Mouse (Mus musculus) gastrocnemius, adult 8-10 months (tissue): ENCODE results near the gene Asl. TPM values are rescaled to one million over a fixed set of nuclear protein-coding genes. Genes with fewer than 3 reads are reported as not detected.

Experiments used
- DNase-seq, 2 experiments: peaks; one replicate each; pipeline ENCODE4 v3.0.0; 2022; ENCODE audit warnings: low spot score in 2 of 2
- total RNA-seq, 4 experiments: library from RNA; stranded (reverse); gene quantifications; 2 replicates each; pipeline ENCODE4 v1.2.4; 2022

Gene Asl
- total RNA-seq: 10 to 100 TPM in 3 of 4 experiments, 1 to 10 TPM in 1; 8.4 to 16.5 (median 11.7) TPM

DNA sequence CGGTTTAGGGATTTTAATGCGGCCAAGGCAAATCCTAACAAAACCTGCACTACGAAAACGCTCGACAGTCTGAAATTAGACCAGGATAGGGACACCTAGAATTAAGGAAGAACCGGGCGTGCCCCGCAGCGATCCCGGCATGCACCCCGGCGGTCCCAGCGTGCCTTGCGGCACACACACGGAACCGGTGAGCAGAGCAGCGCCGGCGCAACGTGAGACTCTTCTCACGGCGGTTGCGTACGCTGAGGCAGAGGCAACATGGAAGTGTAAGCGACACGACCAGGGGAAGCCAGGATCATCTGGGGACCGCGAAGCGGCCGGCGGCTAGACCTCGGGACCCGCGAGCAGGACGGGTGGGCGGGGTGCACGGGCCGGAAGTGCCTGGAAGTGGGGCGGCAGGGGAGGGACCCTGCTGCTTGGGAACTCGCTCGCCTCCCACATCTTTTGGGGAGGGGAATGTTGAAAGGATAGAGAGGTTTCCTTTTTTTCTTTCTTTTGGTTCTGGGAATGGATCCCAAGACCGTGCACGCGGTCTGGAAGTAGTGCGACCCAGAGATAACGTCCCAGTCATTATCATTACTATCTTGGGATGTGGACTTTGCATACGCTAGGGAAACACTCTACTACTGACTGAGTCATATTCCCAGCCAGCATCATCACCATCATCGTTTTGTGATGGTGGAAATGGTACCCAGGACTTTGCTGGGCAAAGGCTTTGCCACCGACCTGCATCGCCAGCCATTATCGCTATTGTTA lies at the start of gene Asl, which contains the start of gene Crcp:
Gene Asl (minus strand): TSS at position 106 of the 756 bp plus-strand sequence.
Gene Crcp (plus strand): TSS at position 149 of the 756 bp plus-strand sequence.
- DNase-seq: peak; percentile 63 to 69

GRCm38 (mm10) chr5:130078834-130079156 lies 49.7 kb upstream of the Asl start:
- DNase-seq: no peak

DNA sequence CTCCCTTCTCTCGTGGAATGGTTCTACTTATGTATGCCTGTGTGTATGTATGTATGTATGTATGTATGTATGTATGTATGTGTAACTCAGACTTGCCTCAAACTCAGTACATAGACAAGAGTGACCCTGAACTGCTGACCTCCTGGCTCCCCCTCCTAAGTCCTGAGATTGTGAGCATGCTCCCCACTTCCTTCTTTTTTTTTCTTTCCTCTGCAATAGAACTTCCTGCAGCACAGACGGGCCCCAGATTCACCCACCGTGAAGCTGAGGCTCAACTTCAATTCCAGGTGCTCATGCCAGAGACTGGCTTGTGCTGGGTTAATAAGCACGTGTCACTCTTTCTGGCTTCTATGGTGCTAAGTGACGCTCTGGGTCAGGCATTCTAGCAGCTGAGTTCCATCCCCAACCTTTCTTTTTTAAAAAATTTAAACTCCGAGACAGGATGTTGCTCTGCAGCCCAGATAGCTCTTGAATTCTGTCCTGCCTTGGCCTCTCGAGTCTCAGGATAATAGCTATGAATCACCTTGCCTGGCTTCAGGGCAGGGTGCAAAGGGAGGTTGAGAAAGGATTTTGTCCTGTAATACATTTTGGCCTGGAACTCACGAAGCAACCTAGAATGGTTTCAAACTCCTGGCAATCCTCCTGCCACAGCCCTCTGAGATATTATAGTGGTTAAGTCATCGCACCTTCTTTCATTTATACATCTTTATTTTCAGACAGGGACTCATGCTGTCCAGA lies 49.2 kb upstream of the Asl start:
- no peak for DNase-seq

GRCm38 (mm10) chr5:130076396-130076795 lies 47.3 kb upstream of the Asl start:
- DNase-seq: peak; percentile 31 to 48

GRCm38 (mm10) chr5:130074491-130074890 lies 45.4 kb upstream of the Asl start:
- no peak for DNase-seq

- no peak for DNase-seq
Measured at GRCm38 (mm10) chr5:130073026-130073425, 44.0 kb upstream of the Asl start, which contains the start of gene Tpst1. TSS of gene Tpst1 (plus strand) at chr5:130073326.

- no peak for DNase-seq
Measured at GRCm38 (mm10) chr5:130067841-130068264, 38.8 kb upstream of the Asl start.

DNA sequence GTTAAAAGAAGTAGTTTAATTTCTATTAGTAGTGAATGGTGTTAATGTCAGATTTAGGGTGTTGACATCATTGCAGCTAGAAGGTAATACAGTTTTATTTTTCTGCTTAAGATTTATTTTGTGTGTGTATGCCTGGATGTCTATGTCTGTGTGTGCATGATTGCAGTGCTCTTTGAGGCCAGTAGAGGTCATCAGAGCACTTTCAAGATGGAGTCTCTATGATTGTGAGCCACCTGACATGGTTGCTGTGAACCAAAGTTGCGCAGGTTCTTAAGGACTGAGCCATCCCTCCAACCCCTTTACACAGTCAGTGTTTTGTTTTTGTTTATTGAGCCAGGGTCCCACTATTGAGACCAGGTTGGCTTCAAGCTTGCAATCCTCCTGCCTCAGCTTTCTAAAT lies 36.5 kb upstream of the Asl start:
- DNase-seq: no peak

DNA sequence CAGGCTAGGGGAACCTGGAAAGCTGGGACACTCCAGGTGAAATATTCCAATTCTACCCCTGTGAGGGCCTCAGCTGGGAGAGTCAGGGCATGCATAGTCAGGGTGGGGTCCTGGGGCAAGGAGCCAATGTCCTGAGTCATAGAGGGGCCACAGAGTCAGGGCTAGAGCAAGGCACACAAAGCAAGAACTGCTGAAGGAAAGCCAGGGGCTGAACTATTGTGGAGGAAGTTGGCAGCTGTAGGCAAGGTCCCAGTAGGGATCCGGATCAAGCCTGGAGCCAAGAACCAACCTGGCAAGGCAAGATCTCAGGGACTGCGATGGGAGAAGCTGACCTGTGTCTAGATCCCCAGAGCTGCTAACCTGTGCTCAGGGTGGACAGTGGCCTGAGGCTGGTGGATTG lies 34.7 kb upstream of the Asl start:
- DNase-seq: no peak

- no peak for DNase-seq
Measured at GRCm38 (mm10) chr5:130062096-130062495, 33.0 kb upstream of the Asl start.

- no peak for DNase-seq
Measured at GRCm38 (mm10) chr5:130060329-130060665, 31.2 kb upstream of the Asl start.

- DNase-seq: no peak
Measured at GRCm38 (mm10) chr5:130059413-130060328, 30.6 kb upstream of the Asl start.

DNA sequence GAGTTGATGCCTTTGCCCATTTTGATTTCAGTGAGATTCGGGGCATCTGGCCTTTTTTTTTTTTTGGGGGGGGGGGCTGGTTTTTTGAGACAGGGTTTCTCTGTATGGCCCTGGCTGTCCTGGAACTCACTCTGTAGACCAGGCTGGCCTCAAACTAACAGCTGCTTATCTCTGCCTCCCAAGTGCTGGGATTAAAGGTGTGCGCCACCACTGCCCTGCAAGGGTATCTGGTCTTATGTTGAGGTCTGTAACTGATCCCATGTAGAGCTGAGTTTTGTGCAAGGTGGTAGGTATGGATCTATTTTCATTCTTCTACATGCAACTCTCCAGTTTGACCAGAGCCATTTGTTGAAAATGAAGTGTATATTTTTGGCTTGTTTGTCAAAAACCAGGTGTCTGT lies 27.3 kb upstream of the Asl start:
- DNase-seq: no peak

DNA sequence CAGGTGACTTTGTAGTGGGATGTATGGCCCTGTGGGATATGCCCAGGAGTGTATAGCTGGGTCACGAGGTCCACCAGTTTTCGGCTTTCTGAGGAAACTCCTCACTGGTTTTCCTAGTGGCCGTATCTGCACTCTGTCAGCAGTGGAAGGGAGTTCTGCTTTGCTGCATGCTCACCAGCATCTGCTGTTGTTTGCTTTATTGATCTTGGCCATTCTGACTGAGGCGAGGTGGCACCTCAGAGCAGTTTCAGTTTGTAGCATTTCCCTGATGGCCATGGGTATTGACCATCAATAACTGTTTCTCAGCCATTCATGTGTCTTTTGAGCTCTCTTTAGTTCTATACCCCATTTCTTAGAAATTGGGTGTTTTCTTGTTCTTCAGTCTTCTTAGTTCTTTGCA lies 26.6 kb upstream of the Asl start:
- no peak for DNase-seq

GRCm38 (mm10) chr5:130052955-130053354 lies 23.9 kb upstream of the Asl start:
- no peak for DNase-seq

GRCm38 (mm10) chr5:130052510-130052909 lies 23.5 kb upstream of the Asl start:
- no peak for DNase-seq

- DNase-seq: no peak
Measured at GRCm38 (mm10) chr5:130051073-130051860, 22.2 kb upstream of the Asl start.

GRCm38 (mm10) chr5:130050416-130050815 lies 21.4 kb upstream of the Asl start:
- no peak for DNase-seq

DNA sequence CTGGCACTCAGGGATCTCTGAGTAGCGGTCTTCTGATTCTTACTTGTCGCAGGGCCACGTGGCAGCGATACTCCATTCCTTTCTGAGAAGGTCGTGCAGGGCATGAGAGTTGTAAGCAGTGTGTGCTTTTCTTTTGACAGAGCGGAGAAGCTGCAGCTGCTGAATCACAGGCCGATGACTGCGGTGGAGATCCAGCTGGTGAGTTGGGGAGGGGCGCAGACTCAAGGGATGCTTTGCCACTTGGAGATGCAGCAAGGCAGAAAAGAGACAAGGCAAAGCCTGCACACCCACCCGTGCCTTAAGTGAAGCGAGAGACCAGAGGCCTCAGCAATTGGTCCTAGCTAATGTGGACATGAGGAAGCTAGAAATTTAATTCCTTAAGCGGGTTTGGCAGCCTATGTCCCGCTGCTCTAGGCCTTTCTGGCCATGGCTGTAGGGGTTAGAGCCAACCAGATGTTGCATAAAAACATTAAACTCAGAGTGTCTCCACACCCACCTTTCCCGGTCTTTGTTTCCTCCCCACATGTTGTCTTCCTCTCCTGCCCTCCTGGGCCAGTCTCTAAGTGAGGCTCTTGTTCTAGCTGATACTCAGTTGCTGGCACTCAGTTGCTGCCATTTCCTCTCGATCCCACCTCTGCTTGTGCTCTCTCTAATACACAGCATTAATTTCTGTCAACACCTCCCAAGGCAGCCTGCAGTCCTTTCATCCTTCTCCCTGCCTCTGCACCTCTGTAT lies 19.9 kb upstream of the Asl start:
- DNase-seq: peak in 1 of 2 experiments; percentile 27

GRCm38 (mm10) chr5:130047013-130047412 lies 18.0 kb upstream of the Asl start:
- DNase-seq: no peak
